Mouse (Mus musculus) hindbrain, embryonic 14.5 days (tissue): ENCODE data around the gene Gsc. TPM values are rescaled to one million over a fixed set of nuclear protein-coding genes. Genes with fewer than 3 reads are reported as not detected.

Experiments
- ATAC-seq: fragments of 200-750 bp; cut with Nextera tagmentation; 2 replicates; pipeline ENCODE4 v1.8.0; 2017; ENCODE audit warnings: moderate number of reproducible peaks, mild to moderate bottlenecking, moderate TSS enrichment, moderate library complexity; ENCODE audit not compliant: low FRiP score
- DNase-seq: peaks from one replicate; pipeline ENCODE4 v3.0.0-alpha.2; 2015; ENCODE audit warnings: low spot score
- H3K27ac ChIP-seq: fragments of 300-500 bp; sonication (generic); 2 replicates; pipeline ENCODE4 v1.5.1; 2014; ENCODE audit warnings: mild to moderate bottlenecking, moderate library complexity
- H3K27me3 ChIP-seq: fragments of 300-500 bp; sonication (generic); 2 replicates; pipeline ENCODE4 v1.6.1; 2014; ENCODE audit warnings: mild to moderate bottlenecking, low read length, mixed read lengths; ENCODE audit not compliant: control insufficient read depth, insufficient read depth
- H3K36me3 ChIP-seq: fragments of 300-500 bp; sonication (generic); replicated peaks from 2 replicates; pipeline ENCODE4 v1.6.1; 2014; ENCODE audit not compliant: control insufficient read depth, insufficient read depth
- H3K4me1 ChIP-seq: fragments of 300-500 bp; sonication (generic); replicated peaks from 2 replicates; pipeline ENCODE4 v1.6.1; 2014; ENCODE audit warnings: antibody characterized with exemption, low read length, mixed read lengths; ENCODE audit not compliant: control insufficient read depth, insufficient read depth
- H3K4me2 ChIP-seq: fragments of 300-500 bp; sonication (generic); replicated peaks from 2 replicates; pipeline ENCODE4 v1.6.1; 2014; ENCODE audit warnings: mild to moderate bottlenecking, moderate library complexity
- H3K4me3 ChIP-seq: fragments of 300-500 bp; sonication (generic); replicated peaks from 2 replicates; pipeline ENCODE4 v1.5.1; 2014; ENCODE audit warnings: mild to moderate bottlenecking, low read length
- H3K9ac ChIP-seq: fragments of 300-500 bp; sonication (generic); 2 replicates; pipeline ENCODE4 v1.6.1; 2014
- H3K9me3 ChIP-seq: fragments of 300-500 bp; sonication (generic); 2 replicates; pipeline ENCODE4 v1.6.1; 2016; ENCODE audit warnings: low read length; ENCODE audit not compliant: control insufficient read depth
- WGBS: fragments of 180-500 bp; shearing (Covaris S2); extraction: QIAGEN DNeasy Blood & Tissue Kit; methylation state at CpG from one replicate; pipeline ENCODE4 v1.1.7; 2014; 5-methylcytosine and 5-hydroxymethylcytosine counted together
- polyA plus RNA-seq: library from polyadenylated mRNA; unstranded; fragments of >200 nt; fragmentation: Nextera tagmentation; extraction: Ambion mirVana; gene quantifications from 2 replicates; pipeline ENCODE4 v1.2.1, GENCODE M21; 2014

Gene Gsc
- not detected in 2 replicates for polyA plus RNA-seq

- Histone ChIP-seq H3K4me1 (peaks cover 18% of the 10 kb centered on the region), H3K27me3 (peaks cover 87% of the 10 kb centered on the region), H3K4me3 (peak within 1 kb of the TSS; percentile 34), H3K36me3 (no peaks in the 10 kb centered on the region), H3K9me3 (no peaks in the 10 kb centered on the region), H3K9ac (peak within 1 kb of the TSS; percentile 13; the same call in 1 of the 2 replicates), H3K4me2 (peak within 1 kb of the TSS; percentile 60), H3K27ac (no peak within 1 kb of the TSS)
- ATAC-seq, result 0 out of 2 replicates have a peak, but pooled peaks have one; percentile 16
- under 1% methylated on average over 78 of the region's 97 CpGs for WGBS
- DNase-seq, result peak; percentile 27
Observed at GRCm38 (mm10) chr12:104472601-104473424, at the start of gene Gsc. Gene Gsc (minus strand): TSS chr12:104473330.

- Histone ChIP-seq H3K9ac (no peak overlapping the region), H3K9me3 (peaks cover 4% of the 10 kb centered on the region; the same call in 1 of the 2 replicates), H3K27me3 (no peaks in the 10 kb centered on the region), H3K4me3 (no peak overlapping the region), H3K27ac (no peak overlapping the region), H3K36me3 (no peaks in the 10 kb centered on the region), H3K4me2 (no peak overlapping the region), H3K4me1 (no peaks in the 10 kb centered on the region)
- ATAC-seq, result no peak
- no peak for DNase-seq
- WGBS, result 94% methylated on average over 5 of the region's 5 CpGs
Observed at GRCm38 (mm10) chr12:104519721-104520120, 46.6 kb upstream of the Gsc start.

- no peak overlapping the region for H3K4me3 ChIP-seq
- no peaks in the 10 kb centered on the region for H3K9me3 ChIP-seq
- H3K27me3 ChIP-seq, result no peaks in the 10 kb centered on the region
- H3K9ac ChIP-seq, result no peak overlapping the region
- ATAC-seq (no peak), DNase-seq (no peak)
- WGBS, result 24% methylated on average over 7 of the region's 7 CpGs
- H3K27ac ChIP-seq, result no peak overlapping the region
- no peaks in the 10 kb centered on the region for H3K4me1 ChIP-seq
- H3K4me2 ChIP-seq, result no peak overlapping the region
- no peaks in the 10 kb centered on the region for H3K36me3 ChIP-seq
Observed at GRCm38 (mm10) chr12:104507911-104508310, 34.8 kb upstream of the Gsc start.

GRCm38 (mm10) chr12:104492009-104492408 lies 18.9 kb upstream of the Gsc start:
- Histone ChIP-seq H3K9ac (no peak overlapping the region), H3K4me3 (no peak overlapping the region), H3K4me1 (no peaks in the 10 kb centered on the region), H3K9me3 (no peaks in the 10 kb centered on the region), H3K27me3 (no peaks in the 10 kb centered on the region), H3K36me3 (no peaks in the 10 kb centered on the region), H3K27ac (no peak overlapping the region), H3K4me2 (no peak overlapping the region)
- DNase-seq (no peak), ATAC-seq (no peak)
- 69% methylated on average over 6 of the region's 6 CpGs for WGBS

GRCm38 (mm10) chr12:104486205-104486604 lies 13.1 kb upstream of the Gsc start:
- Histone ChIP-seq H3K36me3 (no peaks in the 10 kb centered on the region), H3K4me1 (no peaks in the 10 kb centered on the region), H3K4me3 (no peak overlapping the region), H3K9me3 (no peaks in the 10 kb centered on the region), H3K4me2 (no peak overlapping the region), H3K27ac (no peak overlapping the region), H3K27me3 (peaks cover 8% of the 10 kb centered on the region; the same call in 1 of the 2 replicates), H3K9ac (no peak overlapping the region)
- no peak for DNase-seq
- WGBS, result 71% methylated on average over 8 of the region's 8 CpGs
- no peak for ATAC-seq

GRCm38 (mm10) chr12:104485161-104485560 lies 12.0 kb upstream of the Gsc start:
- H3K4me3 ChIP-seq, result no peak overlapping the region
- DNase-seq, result no peak
- H3K9me3 ChIP-seq, result no peaks in the 10 kb centered on the region
- no peak overlapping the region for H3K9ac ChIP-seq
- no peak overlapping the region for H3K27ac ChIP-seq
- 40% methylated on average over 3 of the region's 3 CpGs for WGBS
- ATAC-seq, result no peak
- no peaks in the 10 kb centered on the region for H3K4me1 ChIP-seq
- H3K27me3 ChIP-seq, result peaks cover 19% of the 10 kb centered on the region
- no peak overlapping the region for H3K4me2 ChIP-seq
- H3K36me3 ChIP-seq, result no peaks in the 10 kb centered on the region

- 70% methylated on average over 10 of the region's 10 CpGs for WGBS
- no peak for ATAC-seq
- H3K4me1 ChIP-seq, result no peaks in the 10 kb centered on the region
- no peak overlapping the region for H3K4me2 ChIP-seq
- H3K9me3 ChIP-seq, result no peaks in the 10 kb centered on the region
- H3K27me3 ChIP-seq, result peaks cover 60% of the 10 kb centered on the region
- no peaks in the 10 kb centered on the region for H3K36me3 ChIP-seq
- no peak overlapping the region for H3K9ac ChIP-seq
- no peak for DNase-seq
- H3K27ac ChIP-seq, result no peak overlapping the region
- H3K4me3 ChIP-seq, result no peak overlapping the region
Observed at GRCm38 (mm10) chr12:104481007-104481406, 7.9 kb upstream of the Gsc start.

GRCm38 (mm10) chr12:104478193-104478592 lies 5.1 kb upstream of the Gsc start:
- WGBS, result 3% methylated on average over 4 of the region's 4 CpGs
- H3K27me3 ChIP-seq, result peaks cover 73% of the 10 kb centered on the region

GRCm38 (mm10) chr12:104477501-104477900 lies 4.4 kb upstream of the Gsc start:
- peak; percentile 39 for DNase-seq
- H3K9ac ChIP-seq, result no peak overlapping the region
- H3K27me3 ChIP-seq, result peaks cover 80% of the 10 kb centered on the region
- no peaks in the 10 kb centered on the region for H3K9me3 ChIP-seq
- H3K4me3 ChIP-seq, result no peak overlapping the region
- no peaks in the 10 kb centered on the region for H3K36me3 ChIP-seq
- H3K4me1 ChIP-seq, result peaks cover 9% of the 10 kb centered on the region
- ATAC-seq, result no peak
- 4% methylated on average over 7 of the region's 7 CpGs for WGBS
- no peak overlapping the region for H3K4me2 ChIP-seq
- H3K27ac ChIP-seq, result no peak overlapping the region

More at GRCm38 (mm10) chr12:104478193-104478592, 5.1 kb upstream of the Gsc start:
- ATAC-seq (no peak), DNase-seq (no peak)
- no peak overlapping the region for H3K4me3 ChIP-seq
- no peak overlapping the region for H3K9ac ChIP-seq
- H3K36me3 ChIP-seq, result no peaks in the 10 kb centered on the region
- H3K9me3 ChIP-seq, result no peaks in the 10 kb centered on the region
- no peak overlapping the region for H3K27ac ChIP-seq
- 0 out of 2 replicates have a peak, but pooled peaks cover 2% of the 10 kb centered on the region for H3K4me1 ChIP-seq
- no peak overlapping the region for H3K4me2 ChIP-seq
